Mouse (Mus musculus) stomach, postnatal 0 days (tissue): ENCODE measurements at regions not wholly inside any gene's neighbourhood (a gene's known extent, or its start where the extent isn't known, plus 50 kb on each side); places are given as distances from the start of the nearest gene placed in this dataset.

Experiments used
- CTCF ChIP-seq: IDR thresholded peaks from 2 replicates; pipeline ENCODE4 v1.5.1; 2016; ENCODE audit warnings: antibody characterized with exemption, low read depth, mild to moderate bottlenecking, moderate library complexity
- EP300 ChIP-seq: optimal IDR thresholded peaks from 2 replicates; pipeline ENCODE3; 2016; ENCODE audit warnings: antibody characterized with exemption

DNA sequence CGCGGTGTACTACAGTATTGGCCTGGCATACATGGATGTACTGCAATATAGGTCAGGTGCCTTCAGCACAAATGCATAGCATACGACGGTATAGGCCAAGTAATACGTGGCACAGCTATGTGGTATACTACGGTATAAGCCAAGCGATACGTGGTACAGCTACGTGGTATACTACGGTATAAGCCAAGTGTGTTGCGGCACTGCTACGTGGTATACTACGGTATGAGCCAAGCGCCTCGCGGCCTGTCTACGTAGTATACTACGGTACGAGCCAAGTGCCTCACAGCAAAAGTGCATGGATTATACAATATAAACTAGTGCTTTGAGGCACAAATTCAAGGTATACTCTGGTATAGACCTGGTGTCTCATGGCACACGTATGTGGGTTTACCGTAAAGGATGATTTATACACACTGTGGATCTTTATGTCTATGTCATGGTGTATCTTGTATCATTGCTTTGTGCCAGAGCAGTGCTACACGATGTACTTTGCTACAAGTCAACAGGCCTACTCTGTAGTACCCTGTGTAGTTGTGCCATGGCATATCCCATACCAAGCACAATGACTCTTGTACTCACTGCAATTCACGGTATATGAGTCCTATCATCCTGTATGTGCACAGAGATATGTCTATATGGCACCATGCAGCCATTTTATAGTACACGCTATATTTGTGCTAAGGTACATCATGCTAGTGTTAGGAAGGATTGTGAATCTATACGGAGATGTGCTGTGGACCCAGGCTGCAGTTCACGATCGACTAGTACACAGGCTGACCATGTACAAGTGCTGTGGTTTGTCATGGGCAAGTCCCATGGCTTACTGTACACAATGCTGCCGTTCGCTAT lies 72.5 kb downstream of the Rtl1 start:
- TF ChIP-seq CTCF (no peak), EP300 (no peak)
